ENCODE assay signal across 10 mouse cellular contexts in the genomic region with DNA sequence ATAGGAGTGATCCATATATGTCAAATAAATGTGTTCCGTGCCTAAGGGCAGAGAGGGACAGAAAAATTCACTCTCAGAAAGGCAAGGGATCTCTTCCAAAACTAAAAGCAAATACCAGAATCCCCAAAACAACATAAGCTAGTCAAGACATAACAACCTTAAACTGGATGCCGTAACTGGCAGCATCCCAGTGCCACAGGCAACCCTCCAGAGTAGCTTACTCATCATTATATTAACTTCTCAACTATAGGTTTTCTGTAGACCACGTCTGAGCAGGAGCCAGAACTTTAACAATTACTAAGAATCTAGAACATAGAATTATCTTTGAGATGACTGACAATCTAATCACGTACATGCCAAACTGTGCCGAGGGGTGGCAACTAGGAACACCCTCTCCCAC.
"Had no signal": no experiment of that assay in that cellular context is flagged by ENCODE, and none has a peak within 500 bp of the region (broad histone marks: within the 10 kb centered on the region; RNA-seq: fewer than 3 reads in every experiment).

No protein-coding gene starts in this region.

- DNase-seq: kidney, adult 18-20 months; kidney, adult 9 months; kidney, postnatal 14 days; kidney, postnatal 4 days; left cerebral cortex, postnatal 4 days; liver, postnatal 0 days; lung, embryonic 14.5 days; retina, postnatal 1 day; spleen, adult 18-20 months; thymus, postnatal 25 days had no signal
